Mouse (Mus musculus) spleen, adult 2 months (tissue): ENCODE results near the gene Olfr433. TPM values are rescaled to one million over a fixed set of nuclear protein-coding genes. Genes with fewer than 3 reads are reported as not detected.
"Not testable (repeated sequence)": the region's sequence is repeated elsewhere in the genome, so short reads cannot be mapped to it uniquely, and the experiment has no call there.

Experiments
- DNase-seq, 2 experiments: peaks; one replicate each; pipeline versions ENCODE4 v3.0.0 to v3.0.0-alpha.2; 2012 to 2021; ENCODE audit warnings: low spot score in 2 of 2, low read depth in 1 of 2
- H3K27ac ChIP-seq: fragments of 200-500 bp; 2 replicates; pipeline ENCODE4 v1.5.1; 2012; ENCODE audit warnings: low read length, inconsistent platforms; ENCODE audit not compliant: insufficient read depth
- H3K27me3 ChIP-seq: fragments of 200-500 bp; 2 replicates; pipeline ENCODE4 v1.6.1; 2012; ENCODE audit warnings: mild to moderate bottlenecking, moderate library complexity, low read length, inconsistent platforms; ENCODE audit not compliant: control insufficient read depth, insufficient read depth
- H3K36me3 ChIP-seq: fragments of 200-500 bp; 2 replicates; pipeline ENCODE4 v1.6.1; 2012; ENCODE audit warnings: mild to moderate bottlenecking, low read length, inconsistent platforms; ENCODE audit not compliant: control insufficient read depth, insufficient read depth
- H3K4me1 ChIP-seq: fragments of 200-500 bp; 2 replicates; pipeline ENCODE4 v1.6.1; 2011; ENCODE audit warnings: inconsistent platforms; ENCODE audit not compliant: control insufficient read depth, insufficient read depth, insufficient read length
- H3K4me3 ChIP-seq: fragments of 200-500 bp; 2 replicates; pipeline ENCODE4 v1.5.1; 2011; ENCODE audit warnings: mild to moderate bottlenecking, inconsistent platforms; ENCODE audit not compliant: insufficient read depth, insufficient read length; ENCODE audit errors: extremely low read depth
- CTCF ChIP-seq: fragments of 200-500 bp; IDR thresholded peaks from 2 replicates; pipeline ENCODE4 v1.5.1; 2011; ENCODE audit warnings: mild to moderate bottlenecking, inconsistent platforms; ENCODE audit not compliant: insufficient read depth, insufficient read length, insufficient replicate concordance; ENCODE audit errors: extremely low read depth
- POLR2A ChIP-seq: fragments of 200-500 bp; IDR thresholded peaks from 2 replicates; pipeline ENCODE4 v1.6.1; 2011; ENCODE audit warnings: low read depth, low read length, inconsistent platforms
- WGBS: fragments of 180-500 bp; shearing (Covaris S2); methylation state at CpG from one replicate; pipeline ENCODE4 v1.1.7; 2018; 5-methylcytosine and 5-hydroxymethylcytosine counted together
- polyA plus RNA-seq: library from polyadenylated mRNA; depleted of rRNA; stranded (reverse); fragments of >200 nt; gene quantifications from 2 replicates; pipeline ENCODE4 v1.2.3, GENCODE M21; 2012

Olfr433 gene
- polyA plus RNA-seq, 1 experiment, result 0.99 TPM

DNA sequence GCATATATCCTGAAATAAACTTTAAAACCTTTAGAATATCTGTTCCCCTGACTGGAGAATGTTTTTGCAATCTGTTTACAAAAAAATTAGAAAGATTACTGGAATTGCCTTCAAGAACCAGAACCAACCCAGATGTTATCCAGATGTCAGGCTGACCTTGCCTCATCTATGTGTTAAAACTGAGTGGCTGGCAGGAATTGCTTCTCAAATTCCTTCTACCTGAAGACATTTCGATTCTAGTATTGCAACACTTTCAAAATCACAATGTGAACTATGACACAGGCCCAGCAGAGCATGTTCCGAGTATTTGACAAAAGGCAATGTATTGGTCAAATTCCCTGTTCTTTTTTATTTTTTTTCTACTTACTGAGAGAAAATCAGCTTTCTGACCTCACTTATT is 3.9 kb downstream of the Olfr433 start:
- Histone ChIP-seq H3K27me3 (no peaks in the 10 kb centered on the region), H3K4me1 (peaks cover 11% of the 10 kb centered on the region), H3K4me3 (no peak overlapping the region), H3K36me3 (no peaks in the 10 kb centered on the region), H3K27ac (no peak overlapping the region)
- 76% methylated on average over 2 of the region's 2 CpGs for WGBS
- DNase-seq, result no peak
- TF ChIP-seq CTCF (no peak), POLR2A (no peak)

DNA sequence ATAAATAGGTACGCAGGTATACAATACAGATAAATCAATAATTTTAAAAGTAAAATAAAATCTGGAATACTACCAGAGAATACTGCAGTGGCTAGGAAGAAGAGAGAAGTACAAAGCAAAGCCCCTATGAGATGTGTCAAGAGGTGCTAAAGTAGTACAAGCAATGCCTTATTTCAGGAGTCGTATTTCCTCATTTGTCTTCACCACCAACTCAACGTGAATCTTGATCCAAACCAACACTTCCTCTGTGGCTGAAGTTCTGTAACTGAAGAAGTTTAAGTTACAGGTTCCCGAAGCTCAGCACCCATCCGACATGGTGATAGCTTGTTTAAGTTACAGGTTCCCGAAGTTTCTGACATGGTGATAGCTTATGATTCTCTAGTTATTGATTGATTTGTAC is 7.7 kb downstream of the Olfr433 start:
- not testable (repeated sequence) for H3K4me3 ChIP-seq, H3K4me1 ChIP-seq, H3K36me3 ChIP-seq, H3K27me3 ChIP-seq, H3K27ac ChIP-seq, DNase-seq
- WGBS, result 38% methylated on average over 6 of the region's 6 CpGs

- Histone ChIP-seq H3K27me3 (no peaks in the 10 kb centered on the region), H3K4me3 (no peak within 1 kb of the TSS), H3K27ac (no peak within 1 kb of the TSS), H3K4me1 (peaks cover 4% of the 10 kb centered on the region; the same call in 1 of the 2 replicates), H3K36me3 (no peaks in the 10 kb centered on the region)
- 74% methylated on average over 2 of the region's 2 CpGs for WGBS
- no peak for DNase-seq
- no peak for TF ChIP-seq POLR2A
- no peak for TF ChIP-seq CTCF
These were observed 8.4 kb downstream of the Olfr433 start, which contains the start of gene Olfr432 for GRCm38 (mm10) chr1:174048893-174049292. Olfr432 (plus strand) TSS chr1:174049205.

GRCm38 (mm10) chr1:174049357-174049756 is 8.9 kb downstream of the Olfr433 start:
- 15% methylated on average over 4 of the region's 4 CpGs for WGBS
- H3K27ac ChIP-seq, H3K4me3 ChIP-seq, H3K36me3 ChIP-seq, DNase-seq, H3K4me1 ChIP-seq, H3K27me3 ChIP-seq: not testable (repeated sequence)

- H3K36me3 ChIP-seq, result no peaks in the 10 kb centered on the region
- DNase-seq, result no peak
- H3K4me3 ChIP-seq, result no peak overlapping the region
- 76% methylated on average over 4 of the region's 4 CpGs for WGBS
- TF ChIP-seq POLR2A (no peak), CTCF (no peak)
- peaks cover 4% of the 10 kb centered on the region for H3K4me1 ChIP-seq
- no peaks in the 10 kb centered on the region for H3K27me3 ChIP-seq
- no peak overlapping the region for H3K27ac ChIP-seq
These were observed 10.0 kb downstream of the Olfr433 start for GRCm38 (mm10) chr1:174050532-174050931.

- DNase-seq, result no peak
- 89% methylated on average over 4 of the region's 4 CpGs for WGBS
- Histone ChIP-seq H3K4me1 (peaks cover 4% of the 10 kb centered on the region), H3K27ac (no peak overlapping the region), H3K36me3 (no peaks in the 10 kb centered on the region), H3K4me3 (no peak overlapping the region), H3K27me3 (no peaks in the 10 kb centered on the region)
- TF ChIP-seq CTCF (no peak), POLR2A (no peak)
These were observed 11.0 kb downstream of the Olfr433 start for GRCm38 (mm10) chr1:174051515-174051914.

DNA sequence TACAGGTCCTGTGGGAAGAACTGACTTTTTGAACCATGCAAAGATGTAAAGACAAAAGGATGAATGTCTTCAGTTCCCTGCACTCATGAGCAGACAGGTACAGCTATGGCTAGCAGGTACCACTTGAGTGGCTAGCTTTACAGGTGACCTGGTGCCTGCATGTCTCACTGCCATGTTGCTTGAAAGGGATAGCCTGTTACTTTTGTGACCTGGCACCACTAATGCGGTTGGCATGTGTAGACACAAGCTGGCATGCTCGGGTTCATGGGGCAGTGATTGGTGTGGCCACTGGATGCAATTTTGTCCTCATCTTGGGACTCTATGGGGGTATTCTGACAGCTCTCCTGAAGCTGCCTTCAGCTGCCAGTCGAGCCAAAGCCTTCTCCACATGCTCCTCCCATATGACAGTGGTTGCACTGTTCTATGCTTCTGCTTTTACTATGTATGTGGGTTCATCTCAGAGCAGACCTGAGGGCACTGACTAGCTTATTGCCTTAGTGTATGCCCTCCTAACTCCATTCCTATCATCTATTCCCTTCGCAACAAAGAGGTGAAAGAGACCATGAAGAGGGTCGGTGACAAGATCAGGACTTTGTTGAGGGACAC is 11.5 kb downstream of the Olfr433 start:
- WGBS, result 75% methylated on average over 5 of the region's 5 CpGs
- Histone ChIP-seq H3K27me3 (no peaks in the 10 kb centered on the region), H3K4me3 (no peak overlapping the region), H3K4me1 (peaks cover 4% of the 10 kb centered on the region), H3K27ac (no peak overlapping the region), H3K36me3 (no peaks in the 10 kb centered on the region)
- DNase-seq, result no peak
- TF ChIP-seq CTCF (no peak), POLR2A (no peak)
